Mouse (Mus musculus) limb, embryonic 12.5 days (tissue): ENCODE measurements around the gene Flt3. TPM values are rescaled to one million over a fixed set of nuclear protein-coding genes. Genes with fewer than 3 reads are reported as not detected.

Source experiments
- ATAC-seq: fragments of 200-750 bp; cut with Nextera tagmentation; 2 replicates; pipeline ENCODE4 v1.8.0; 2017; ENCODE audit warnings: low read depth, moderate TSS enrichment; ENCODE audit not compliant: insufficient number of reproducible peaks, insufficient read depth, low FRiP score, low TSS enrichment
- H3K27ac ChIP-seq: fragments of 300-500 bp; sonication (generic); 2 replicates; pipeline ENCODE4 v1.5.1; 2016; ENCODE audit warnings: mild to moderate bottlenecking, moderate library complexity
- H3K27me3 ChIP-seq: fragments of 300-500 bp; sonication (generic); 2 replicates; pipeline ENCODE4 v1.6.1; 2016; ENCODE audit warnings: mild to moderate bottlenecking, moderate library complexity
- H3K36me3 ChIP-seq: fragments of 300-500 bp; sonication (generic); 2 replicates; pipeline ENCODE4 v1.6.1; 2016; ENCODE audit warnings: mild to moderate bottlenecking, moderate library complexity
- H3K4me1 ChIP-seq: fragments of 300-500 bp; sonication (generic); replicated peaks from 2 replicates; pipeline ENCODE4 v1.6.1; 2016
- H3K4me2 ChIP-seq: fragments of 300-500 bp; sonication (generic); 2 replicates; pipeline ENCODE4 v1.6.1; 2016; ENCODE audit warnings: mild to moderate bottlenecking, moderate library complexity
- H3K4me3 ChIP-seq: fragments of 300-500 bp; sonication (generic); replicated peaks from 2 replicates; pipeline ENCODE4 v1.5.1; 2016; ENCODE audit warnings: mild to moderate bottlenecking
- H3K9ac ChIP-seq: fragments of 300-500 bp; sonication (generic); replicated peaks from 2 replicates; pipeline ENCODE4 v1.6.1; 2016; ENCODE audit warnings: mild to moderate bottlenecking, moderate library complexity
- H3K9me3 ChIP-seq: fragments of 300-500 bp; sonication (generic); 2 replicates; pipeline ENCODE4 v1.6.1; 2016; ENCODE audit warnings: mild to moderate bottlenecking, moderate library complexity
- WGBS: fragments of 180-500 bp; shearing (Covaris S2); methylation state at CpG from one replicate; pipeline ENCODE4 v1.1.7; 2016; 5-methylcytosine and 5-hydroxymethylcytosine counted together
- polyA plus RNA-seq: library from polyadenylated mRNA; unstranded; fragments of >200 nt; fragmentation: Nextera tagmentation; extraction: Ambion mirVana; gene quantifications from 2 replicates; pipeline ENCODE4 v1.2.1, GENCODE M21; 2016

The Flt3 gene
- polyA plus RNA-seq, 1 experiment from 2014 or later = 0.20 TPM

- no peak for ATAC-seq
- 79% methylated on average over 4 of the region's 4 CpGs for WGBS
- peaks cover 13% of the 10 kb centered on the region; the same call in 1 of the 2 replicates for H3K36me3 ChIP-seq
These were observed 34.9 kb upstream of the Flt3 start for GRCm38 (mm10) chr5:147435224-147435623.

GRCm38 (mm10) chr5:147432927-147433326, 32.6 kb upstream of the Flt3 start:
- H3K27ac ChIP-seq = no peak overlapping the region
- H3K4me1 ChIP-seq = peaks cover 27% of the 10 kb centered on the region
- no peak overlapping the region for H3K9ac ChIP-seq
- WGBS = 91% methylated on average over 8 of the region's 8 CpGs
- no peak overlapping the region for H3K4me3 ChIP-seq
- ATAC-seq = no peak
- H3K36me3 ChIP-seq = peaks cover 10% of the 10 kb centered on the region; the same call in 1 of the 2 replicates
- H3K9me3 ChIP-seq = no peaks in the 10 kb centered on the region
- no peaks in the 10 kb centered on the region for H3K27me3 ChIP-seq
- H3K4me2 ChIP-seq = no peak overlapping the region

More at GRCm38 (mm10) chr5:147435224-147435623, 34.9 kb upstream of the Flt3 start:
- Histone ChIP-seq H3K9me3 (no peaks in the 10 kb centered on the region), H3K4me2 (no peak overlapping the region), H3K27ac (no peak overlapping the region), H3K27me3 (no peaks in the 10 kb centered on the region), H3K4me3 (no peak overlapping the region), H3K4me1 (peaks cover 19% of the 10 kb centered on the region), H3K9ac (no peak overlapping the region)

GRCm38 (mm10) chr5:147430936-147431839, 30.9 kb upstream of the Flt3 start:
- peak overlapping the region; percentile 99 for H3K27ac ChIP-seq
- peak overlapping the region; percentile 99 for H3K4me3 ChIP-seq
- H3K9me3 ChIP-seq = no peaks in the 10 kb centered on the region
- H3K36me3 ChIP-seq = peaks cover 10% of the 10 kb centered on the region; the same call in 1 of the 2 replicates
- H3K9ac ChIP-seq = peak overlapping the region; percentile 96
- WGBS = under 1% methylated on average over 53 of the region's 68 CpGs
- peak; percentile 54; the same call in 1 of the 2 replicates for ATAC-seq
- H3K4me2 ChIP-seq = peak overlapping the region; percentile 81
- H3K4me1 ChIP-seq = peaks cover 27% of the 10 kb centered on the region
- H3K27me3 ChIP-seq = no peaks in the 10 kb centered on the region

- Histone ChIP-seq H3K27me3 (no peaks in the 10 kb centered on the region), H3K4me2 (peak overlapping the region; percentile 81), H3K4me3 (peak overlapping the region; percentile 99), H3K27ac (peak overlapping the region; percentile 99), H3K9me3 (no peaks in the 10 kb centered on the region), H3K9ac (peak overlapping the region; percentile 96), H3K4me1 (peaks cover 27% of the 10 kb centered on the region), H3K36me3 (peaks cover 6% of the 10 kb centered on the region; the same call in 1 of the 2 replicates)
- under 1% methylated on average over 56 of the region's 91 CpGs for WGBS
- peak; percentile 80 for ATAC-seq
These were observed 30.2 kb upstream of the Flt3 start for GRCm38 (mm10) chr5:147430361-147430935.

GRCm38 (mm10) chr5:147429535-147430305, 29.4 kb upstream of the Flt3 start, which contains the start of gene Pan3:
Pan3 (plus strand) TSS chr5:147430161.
- H3K4me1 ChIP-seq = peaks cover 20% of the 10 kb centered on the region
- H3K4me3 ChIP-seq = peak within 1 kb of the TSS; percentile 99
- H3K4me2 ChIP-seq = peak within 1 kb of the TSS; percentile 81
- under 1% methylated on average over 50 of the region's 51 CpGs for WGBS
- H3K36me3 ChIP-seq = peaks cover 6% of the 10 kb centered on the region; the same call in 1 of the 2 replicates
- H3K27ac ChIP-seq = peak within 1 kb of the TSS; percentile 99
- H3K27me3 ChIP-seq = no peaks in the 10 kb centered on the region
- H3K9me3 ChIP-seq = no peaks in the 10 kb centered on the region
- peak; percentile 82 for ATAC-seq
- peak within 1 kb of the TSS; percentile 96 for H3K9ac ChIP-seq

- WGBS = 77% methylated on average over 4 of the region's 4 CpGs
- Histone ChIP-seq H3K4me3 (no peak overlapping the region), H3K36me3 (no peaks in the 10 kb centered on the region), H3K27ac (no peak overlapping the region), H3K4me1 (peaks cover 9% of the 10 kb centered on the region), H3K4me2 (no peak overlapping the region), H3K27me3 (no peaks in the 10 kb centered on the region), H3K9me3 (no peaks in the 10 kb centered on the region), H3K9ac (no peak overlapping the region)
- ATAC-seq = no peak
These were observed 25.9 kb upstream of the Flt3 start for GRCm38 (mm10) chr5:147426048-147426805.

- H3K4me2 ChIP-seq = no peak overlapping the region
- no peak overlapping the region for H3K9ac ChIP-seq
- no peaks in the 10 kb centered on the region for H3K9me3 ChIP-seq
- H3K27me3 ChIP-seq = no peaks in the 10 kb centered on the region
- ATAC-seq = no peak
- H3K36me3 ChIP-seq = no peaks in the 10 kb centered on the region
- WGBS = 44% methylated on average over 6 of the region's 6 CpGs
- no peak overlapping the region for H3K4me3 ChIP-seq
- peaks cover 1% of the 10 kb centered on the region; the same call in 1 of the 2 replicates for H3K4me1 ChIP-seq
- no peak overlapping the region for H3K27ac ChIP-seq
These were observed 23.3 kb upstream of the Flt3 start for GRCm38 (mm10) chr5:147423612-147424011.

- Histone ChIP-seq H3K9ac (no peak overlapping the region), H3K4me1 (0 out of 2 replicates have a peak, but pooled peaks cover 2% of the 10 kb centered on the region), H3K9me3 (no peaks in the 10 kb centered on the region), H3K4me2 (no peak overlapping the region), H3K36me3 (no peaks in the 10 kb centered on the region), H3K27ac (no peak overlapping the region), H3K4me3 (no peak overlapping the region), H3K27me3 (no peaks in the 10 kb centered on the region)
- 43% methylated on average over 10 of the region's 10 CpGs for WGBS
- no peak for ATAC-seq
These were observed 18.3 kb upstream of the Flt3 start for GRCm38 (mm10) chr5:147418394-147419121.

GRCm38 (mm10) chr5:147417986-147418385, 17.7 kb upstream of the Flt3 start:
- H3K4me1 ChIP-seq = 0 out of 2 replicates have a peak, but pooled peaks cover 2% of the 10 kb centered on the region
- 86% methylated on average over 1 of the region's 1 CpGs for WGBS

GRCm38 (mm10) chr5:147410585-147410984, 10.3 kb upstream of the Flt3 start:
- Histone ChIP-seq H3K9ac (no peak overlapping the region), H3K36me3 (no peaks in the 10 kb centered on the region), H3K4me2 (no peak overlapping the region), H3K27me3 (no peaks in the 10 kb centered on the region), H3K9me3 (0 out of 2 replicates have a peak, but pooled peaks cover 3% of the 10 kb centered on the region), H3K4me1 (no peaks in the 10 kb centered on the region), H3K27ac (no peak overlapping the region), H3K4me3 (no peak overlapping the region)
- WGBS = 84% methylated on average over 6 of the region's 6 CpGs
- ATAC-seq = no peak

More at GRCm38 (mm10) chr5:147417986-147418385, 17.7 kb upstream of the Flt3 start:
- Histone ChIP-seq H3K27me3 (no peaks in the 10 kb centered on the region), H3K4me3 (no peak overlapping the region), H3K4me2 (no peak overlapping the region), H3K27ac (no peak overlapping the region), H3K9me3 (no peaks in the 10 kb centered on the region), H3K36me3 (no peaks in the 10 kb centered on the region), H3K9ac (no peak overlapping the region)
- no peak for ATAC-seq
